Mouse (Mus musculus): ENCODE results near the gene Rasgrp4.
"Not testable (repeated sequence)": the region's sequence is repeated elsewhere in the genome, so short reads cannot be mapped to it uniquely, and the experiment has no call there.

Rasgrp4 gene

GRCm38 (mm10) chr7:29134693-29135386 is at the start of gene Rasgrp4:
TSS of gene Rasgrp4 (plus strand) at chr7:29134851.
- no peak for DNase-seq (ENCODE audit: low spot score in 2 of 2)

- no peak for DNase-seq (ENCODE audit: low spot score in 2 of 2)
Measured at GRCm38 (mm10) chr7:29085981-29086380, 48.7 kb upstream of the Rasgrp4 start.

GRCm38 (mm10) chr7:29086902-29087301 is 47.7 kb upstream of the Rasgrp4 start:
- no peak for DNase-seq (ENCODE audit: low spot score in 2 of 2)

- peak; percentile 55 to 78 for DNase-seq (ENCODE audit: low spot score in 2 of 2)
Measured at GRCm38 (mm10) chr7:29088817-29089216, 45.8 kb upstream of the Rasgrp4 start.

GRCm38 (mm10) chr7:29097131-29097530 is 37.5 kb upstream of the Rasgrp4 start:
- no peak for DNase-seq (ENCODE audit: low spot score in 2 of 2)

- DNase-seq (ENCODE audit: low spot score in 2 of 2): no peak
Measured at GRCm38 (mm10) chr7:29101286-29102017, 33.2 kb upstream of the Rasgrp4 start.

GRCm38 (mm10) chr7:29108992-29109955 is 25.4 kb upstream of the Rasgrp4 start:
- no peak for DNase-seq (ENCODE audit: low spot score in 2 of 2)

- no peak for DNase-seq (ENCODE audit: low spot score in 2 of 2)
Measured at GRCm38 (mm10) chr7:29118142-29118851, 16.4 kb upstream of the Rasgrp4 start.

GRCm38 (mm10) chr7:29119526-29119925 is 15.1 kb upstream of the Rasgrp4 start:
- no peak for DNase-seq (ENCODE audit: low spot score in 2 of 2)

- no peak for DNase-seq (ENCODE audit: low spot score in 2 of 2)
Measured at GRCm38 (mm10) chr7:29122821-29123220, 11.8 kb upstream of the Rasgrp4 start.

- no peak for DNase-seq (ENCODE audit: low spot score in 2 of 2)
Measured at GRCm38 (mm10) chr7:29123531-29124358, 10.9 kb upstream of the Rasgrp4 start.

- no peak for DNase-seq (ENCODE audit: low spot score in 2 of 2)
Measured at GRCm38 (mm10) chr7:29124970-29125369, 9.7 kb upstream of the Rasgrp4 start, which contains the start of gene Ryr1. TSS of gene Ryr1 (minus strand) at chr7:29125179.

- DNase-seq (ENCODE audit: low spot score in 2 of 2): no peak
Measured at GRCm38 (mm10) chr7:29126173-29126915, 8.3 kb upstream of the Rasgrp4 start.

GRCm38 (mm10) chr7:29128725-29129124 is 5.9 kb upstream of the Rasgrp4 start:
- DNase-seq (ENCODE audit: low spot score in 2 of 2): no peak

- no peak for DNase-seq (ENCODE audit: low spot score in 2 of 2)
Measured at GRCm38 (mm10) chr7:29134230-29134629, 421 bp upstream of the Rasgrp4 start.

- DNase-seq (ENCODE audit: low spot score in 2 of 2): no peak
Measured at GRCm38 (mm10) chr7:29137429-29137828, 2.8 kb downstream of the Rasgrp4 start.

- DNase-seq (ENCODE audit: low spot score in 2 of 2): not testable (repeated sequence)
Measured at GRCm38 (mm10) chr7:29139237-29139636, 4.6 kb downstream of the Rasgrp4 start.

- DNase-seq (ENCODE audit: low spot score in 2 of 2): no peak
Measured at GRCm38 (mm10) chr7:29141416-29141815, 6.8 kb downstream of the Rasgrp4 start.

GRCm38 (mm10) chr7:29144006-29144405 is 9.4 kb downstream of the Rasgrp4 start:
- no peak for DNase-seq (ENCODE audit: low spot score in 2 of 2)
